Mouse (Mus musculus): ENCODE measurements around the gene Lgals4.
"Not testable (repeated sequence)": the region's sequence is repeated elsewhere in the genome, so short reads cannot be mapped to it uniquely, and the experiment has no call there.

Lgals4 gene

DNA sequence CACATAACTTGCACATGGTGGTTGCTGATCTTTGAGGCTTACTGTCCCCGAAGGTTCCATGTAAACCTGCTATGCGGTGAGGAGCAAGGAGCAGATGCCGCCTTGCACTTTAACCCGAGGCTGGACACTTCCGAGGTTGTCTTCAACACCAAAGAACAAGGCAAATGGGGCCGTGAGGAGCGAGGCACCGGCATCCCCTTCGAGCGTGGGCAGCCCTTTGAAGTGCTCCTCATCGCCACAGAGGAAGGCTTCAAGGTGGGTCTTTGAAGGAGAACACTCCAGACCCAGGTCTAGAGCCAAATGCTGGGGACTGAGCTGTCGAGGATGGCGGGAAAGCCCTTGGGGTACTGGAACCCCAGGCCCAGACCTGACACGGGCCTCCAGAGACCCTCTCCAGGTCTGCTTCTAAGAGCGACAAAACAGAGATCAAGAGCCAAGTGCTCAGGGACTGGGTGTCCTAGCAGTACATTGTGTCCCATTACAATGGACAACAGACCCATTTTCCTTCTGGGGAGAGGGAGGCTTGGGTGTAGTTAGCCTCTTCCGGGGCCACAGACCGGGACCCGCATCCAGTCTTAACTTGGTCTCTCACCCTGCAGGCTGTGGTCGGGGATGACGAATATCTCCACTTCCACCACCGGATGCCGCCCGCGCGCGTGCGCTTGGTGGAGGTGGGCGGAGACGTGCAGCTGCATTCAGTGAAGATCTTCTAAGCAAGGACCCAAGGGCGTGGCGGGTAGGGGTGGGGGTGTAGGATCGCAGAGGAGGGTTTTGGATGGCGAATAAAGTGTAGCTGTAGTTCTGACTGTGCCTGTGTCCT, 32.0 kb downstream of the Lgals4 start:
- DNase-seq (ENCODE audit: low spot score) = peak; percentile 75

DNA sequence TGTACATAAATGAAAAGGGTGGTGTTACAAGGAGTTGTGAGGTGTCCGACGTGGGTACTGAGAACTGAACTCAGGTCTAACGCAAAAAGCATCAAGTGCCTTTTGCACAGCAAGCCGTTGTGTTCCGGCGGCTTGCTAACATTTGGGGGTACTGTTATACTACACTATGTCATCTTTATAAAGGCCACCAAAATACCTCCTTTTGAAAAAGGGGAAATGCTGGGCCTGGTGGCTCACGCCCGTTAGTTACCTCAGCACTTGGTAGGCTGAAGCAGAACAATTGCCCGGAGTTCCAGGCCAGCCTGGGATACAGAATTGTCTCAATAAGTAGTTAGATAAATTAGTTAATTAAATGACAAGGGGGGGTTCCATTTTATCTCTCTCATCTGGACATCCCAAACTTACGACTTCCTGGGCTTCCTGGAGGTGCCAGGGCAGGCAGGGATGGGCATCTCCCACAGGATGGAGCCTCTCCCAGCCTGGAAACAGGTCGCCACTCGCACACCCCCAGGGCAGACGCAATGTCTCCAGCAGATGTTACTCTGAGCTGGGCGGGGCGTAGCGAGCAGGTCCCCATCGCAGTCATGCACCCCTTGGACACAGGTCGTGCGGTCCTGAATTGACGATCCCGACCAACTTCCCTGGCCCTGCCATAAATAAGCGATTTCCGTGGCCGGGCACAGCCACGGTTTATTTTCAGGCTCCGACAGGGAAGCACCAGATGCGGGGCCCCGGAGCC, 33.3 kb downstream of the Lgals4 start:
- DNase-seq (ENCODE audit: low spot score) = no peak

DNA sequence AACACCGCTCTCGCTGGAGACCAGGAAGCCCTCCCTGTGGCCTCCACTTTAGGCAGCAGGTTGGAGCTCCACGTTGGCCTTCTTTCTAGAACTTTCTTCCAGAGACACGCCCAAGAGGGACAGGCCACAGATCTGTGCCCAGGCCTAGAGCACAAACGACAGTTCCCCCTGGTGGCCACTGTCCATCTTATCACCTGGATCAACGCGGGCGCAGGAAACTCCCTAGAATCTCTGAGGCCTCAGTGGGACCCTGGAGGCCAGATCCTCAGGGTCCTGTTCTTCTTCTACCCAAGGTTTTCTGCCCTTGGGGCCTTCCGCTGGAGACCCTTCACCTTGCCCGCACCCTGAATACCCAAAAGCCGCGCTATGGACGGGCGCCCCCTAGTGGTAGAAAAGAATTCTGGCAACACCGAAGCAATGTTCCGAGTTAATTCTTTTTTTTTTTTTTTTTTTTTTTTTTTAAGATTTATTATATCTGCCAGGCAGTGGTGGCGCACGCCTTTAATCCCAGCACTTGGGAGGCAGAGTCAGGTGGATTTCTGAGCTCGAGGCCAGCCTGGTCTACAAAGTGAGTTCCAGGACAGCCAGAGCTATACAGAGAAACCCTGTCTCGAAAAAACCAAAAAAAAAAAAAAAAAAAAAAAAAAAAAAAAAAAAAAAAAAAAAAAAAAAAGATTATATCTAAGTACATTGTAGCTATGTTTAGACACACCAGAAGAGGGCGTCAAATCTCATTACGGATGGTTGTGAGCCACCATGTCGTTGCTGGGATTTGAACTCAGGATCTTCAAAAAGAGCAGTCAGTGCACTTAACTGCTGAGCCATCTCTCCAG, 34.1 kb downstream of the Lgals4 start:
- peak; percentile 78 for DNase-seq (ENCODE audit: low spot score)

DNA sequence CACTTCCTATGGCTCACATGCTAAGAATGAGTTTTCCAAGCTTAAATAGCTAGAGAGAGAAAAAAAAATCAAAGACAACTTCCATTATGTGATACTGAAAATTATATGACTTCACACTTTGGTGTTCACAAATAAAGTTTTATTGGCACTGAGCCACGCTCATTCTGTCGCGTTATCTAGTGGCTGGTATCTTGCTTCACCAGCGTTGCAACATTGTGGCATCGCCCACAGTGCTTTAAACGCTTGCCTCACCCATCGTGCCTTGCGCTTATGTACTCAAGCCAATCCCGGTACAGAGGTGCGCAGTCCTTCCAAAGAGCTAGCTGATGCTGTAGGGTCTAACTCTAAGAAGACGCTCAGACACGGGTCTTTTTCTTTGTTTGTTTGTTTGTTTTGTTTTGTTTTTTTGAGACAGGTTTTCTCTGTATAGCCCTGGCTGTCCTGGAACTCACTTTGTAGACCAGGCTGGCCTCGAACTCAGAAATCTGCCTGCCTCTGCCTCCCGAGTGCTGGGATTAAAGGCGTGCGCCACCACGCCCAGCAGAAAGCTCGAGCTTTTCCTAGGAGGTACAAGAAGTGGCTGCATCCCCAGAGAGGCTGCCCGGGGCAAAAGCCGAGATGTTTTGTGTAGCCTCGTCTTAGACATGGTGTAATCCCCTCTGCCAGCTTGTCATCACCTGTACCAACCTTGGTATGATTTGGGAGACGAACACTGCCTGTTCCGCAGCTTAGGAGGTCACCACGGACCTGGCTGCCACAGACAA, 37.4 kb downstream of the Lgals4 start:
- no peak for DNase-seq (ENCODE audit: low spot score)

DNA sequence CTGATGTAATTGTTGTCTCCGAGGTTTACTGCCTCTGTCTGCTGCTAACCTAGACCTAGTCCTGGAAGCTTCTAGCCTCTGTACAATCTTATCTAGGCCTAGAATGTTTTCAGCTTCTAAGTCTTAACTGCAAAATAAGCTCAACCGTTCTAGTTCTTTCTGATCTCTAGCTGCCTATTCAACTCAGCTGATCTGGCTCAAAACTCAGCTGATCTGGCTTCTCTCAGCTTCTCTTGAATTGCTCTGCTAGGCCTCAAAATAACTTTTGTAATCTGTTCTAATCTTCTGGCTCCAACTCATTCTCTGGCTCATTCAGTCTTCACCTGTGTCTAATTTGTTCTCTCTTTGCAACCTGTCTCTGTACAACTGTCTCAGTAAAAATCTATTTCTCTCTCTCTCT, 40.9 kb downstream of the Lgals4 start:
- no peak for DNase-seq (ENCODE audit: low spot score)

DNA sequence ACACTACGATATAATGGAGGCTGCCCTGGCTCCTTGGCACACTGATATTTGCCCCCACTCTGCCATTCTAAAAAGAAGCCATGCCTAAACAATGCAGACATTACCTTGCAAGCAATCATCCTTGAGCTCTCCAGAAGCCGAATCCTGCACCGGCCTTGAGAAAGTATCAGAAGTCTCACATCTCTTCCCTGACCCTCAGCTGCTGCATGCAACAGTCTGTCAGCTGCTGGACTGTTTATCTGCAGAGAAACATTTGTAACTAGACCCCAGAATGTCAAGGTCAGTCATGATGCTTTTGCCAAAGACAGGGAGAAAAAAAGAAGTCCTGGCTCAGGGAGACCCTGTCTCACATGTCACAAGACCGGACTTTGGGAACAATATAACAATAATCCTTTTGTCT, 42.4 kb downstream of the Lgals4 start:
- DNase-seq (ENCODE audit: low spot score) = no peak

DNA sequence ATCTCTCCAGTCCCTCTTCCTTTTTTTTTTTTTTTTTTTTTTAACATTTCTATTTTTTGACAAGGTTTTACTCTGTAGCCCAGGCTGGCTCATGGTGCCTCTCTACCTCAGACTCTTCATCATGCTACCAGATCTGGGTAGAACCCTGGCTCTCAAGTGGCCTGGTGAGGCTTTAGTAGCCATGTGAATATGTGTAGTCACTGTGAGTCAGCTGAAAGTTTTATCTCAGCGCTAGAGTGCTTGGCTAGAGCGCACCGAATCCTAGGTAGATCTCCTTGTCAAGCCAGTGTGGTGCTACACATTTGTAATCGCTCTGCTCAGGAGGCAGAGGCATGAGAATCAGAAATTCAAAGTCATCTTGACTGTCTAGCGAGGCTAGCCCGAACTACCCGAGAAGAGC, 43.5 kb downstream of the Lgals4 start:
- peak; percentile 66 for DNase-seq (ENCODE audit: low spot score)

DNA sequence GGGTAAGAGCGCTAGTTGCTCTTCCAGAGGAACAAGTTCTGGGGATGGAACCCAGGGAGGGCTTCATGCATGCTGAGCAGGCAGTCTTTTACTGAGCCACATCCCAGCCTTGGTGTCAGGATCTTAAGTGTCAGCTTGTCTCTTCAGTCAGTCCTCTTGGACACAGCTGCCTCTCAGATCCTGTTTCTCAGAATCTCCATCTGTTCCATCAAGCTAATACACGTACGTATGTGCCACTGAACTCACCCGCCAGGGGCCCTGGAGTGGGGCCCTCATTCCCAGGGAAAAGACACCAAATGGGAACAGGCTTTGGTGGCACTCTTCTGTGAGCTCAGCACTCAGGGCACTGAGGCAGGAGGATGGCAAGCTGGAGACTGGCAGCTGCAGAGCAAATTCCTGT, 44.2 kb downstream of the Lgals4 start:
- DNase-seq (ENCODE audit: low spot score) = no peak

DNA sequence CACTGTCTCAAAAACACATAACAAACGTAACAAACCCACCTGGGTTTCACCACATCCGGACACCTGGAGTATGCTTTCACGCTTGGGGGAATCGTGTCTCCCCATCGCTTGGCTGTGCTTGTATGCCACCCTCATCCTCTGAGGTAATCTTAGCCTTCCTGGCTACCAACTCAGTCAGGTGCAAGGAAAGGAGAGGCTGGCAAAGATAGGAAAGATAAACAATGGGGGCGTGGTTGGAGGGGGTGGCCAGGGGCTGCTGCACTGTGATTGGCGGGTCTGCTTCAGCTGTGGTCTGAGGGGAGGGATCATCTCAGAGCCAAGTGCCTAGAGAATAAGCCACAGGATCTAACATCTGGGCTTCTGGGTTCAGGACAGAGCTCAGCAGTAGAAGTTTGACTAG, 46.0 kb downstream of the Lgals4 start:
- no peak for DNase-seq (ENCODE audit: low spot score)

DNA sequence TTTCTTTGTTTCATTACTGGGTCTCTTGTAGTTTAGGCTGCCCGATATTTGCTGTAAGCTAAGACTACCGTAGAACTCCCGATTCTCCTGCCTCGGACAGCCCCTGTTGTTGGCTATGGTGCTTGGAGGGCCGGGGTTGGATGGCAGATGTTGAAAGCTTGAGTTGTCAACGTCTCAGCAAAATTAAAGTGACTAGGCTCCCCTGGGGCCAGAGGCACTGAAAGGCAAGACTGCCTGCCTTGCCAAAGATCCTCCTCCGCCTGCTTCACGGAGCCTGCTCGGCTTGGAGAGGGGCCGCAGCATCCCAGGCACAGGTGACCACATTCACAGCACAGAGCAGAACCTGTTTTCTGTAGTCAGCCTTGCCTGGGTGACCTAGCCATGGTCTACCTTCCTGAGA, 46.9 kb downstream of the Lgals4 start:
- DNase-seq (ENCODE audit: low spot score) = no peak

DNA sequence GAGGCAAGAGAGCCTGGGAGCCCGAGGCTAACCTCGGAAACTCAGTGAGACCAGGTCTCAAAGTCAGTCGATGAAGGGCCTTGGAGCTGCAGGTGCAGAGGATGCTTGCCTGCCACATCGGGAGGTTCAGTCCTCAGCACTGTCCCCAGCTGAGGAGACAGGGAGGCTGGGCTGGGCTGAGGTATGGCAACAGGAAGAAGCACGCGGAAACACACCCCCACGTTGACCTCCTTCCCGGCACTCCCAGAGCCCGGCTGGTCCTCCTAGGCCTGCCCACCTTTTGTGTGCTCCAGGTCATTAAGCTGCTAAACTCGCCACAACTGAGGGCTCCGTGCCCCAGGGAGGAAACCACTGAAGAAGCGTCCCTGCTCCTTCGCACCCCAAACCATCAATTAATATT, 47.5 kb downstream of the Lgals4 start, which contains the start of gene Capn12:
Gene Capn12, plus strand, starts transcription at position 224 of the 400 bp plus-strand sequence.
- DNase-seq (ENCODE audit: low spot score) = no peak

DNA sequence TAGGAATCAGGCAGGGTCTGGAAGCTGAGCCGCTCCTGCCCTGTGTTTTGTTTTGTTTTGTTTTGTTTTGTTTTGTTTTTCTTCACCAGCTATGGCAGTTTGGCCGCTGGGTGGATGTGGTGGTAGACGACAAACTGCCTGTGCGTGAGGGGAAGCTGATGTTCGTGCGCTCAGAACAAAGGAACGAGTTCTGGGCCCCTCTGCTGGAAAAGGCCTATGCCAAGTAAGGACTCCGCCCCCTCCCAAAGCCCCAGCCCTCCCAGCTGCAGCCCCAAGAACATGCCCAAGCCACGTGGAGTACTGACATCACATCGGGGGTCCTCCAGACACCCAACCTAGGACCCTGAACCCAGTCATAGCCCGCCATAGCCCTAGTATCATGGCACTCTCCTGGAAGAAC, 49.4 kb downstream of the Lgals4 start:
- DNase-seq (ENCODE audit: low spot score) = no peak

DNA sequence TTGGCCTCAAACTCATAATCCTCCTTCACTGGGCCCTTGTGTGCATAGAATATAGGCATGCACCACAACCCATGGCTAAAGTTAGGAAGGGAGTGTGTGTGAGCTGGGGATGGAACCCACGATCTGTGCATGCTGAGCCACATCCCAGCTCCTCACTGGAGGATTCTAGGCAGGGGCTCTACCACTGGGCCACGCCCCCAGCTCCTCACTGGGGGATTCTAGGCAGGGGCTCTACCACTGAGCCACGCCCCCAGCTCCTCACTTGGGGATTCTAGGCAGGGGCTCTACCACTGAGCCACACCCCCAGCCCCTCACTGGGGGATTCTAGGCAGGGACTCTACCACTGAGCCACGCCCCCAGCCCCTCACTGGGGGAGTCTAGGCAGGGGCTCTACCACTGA, 50.0 kb downstream of the Lgals4 start:
- not testable (repeated sequence) for DNase-seq (ENCODE audit: low spot score)

DNA sequence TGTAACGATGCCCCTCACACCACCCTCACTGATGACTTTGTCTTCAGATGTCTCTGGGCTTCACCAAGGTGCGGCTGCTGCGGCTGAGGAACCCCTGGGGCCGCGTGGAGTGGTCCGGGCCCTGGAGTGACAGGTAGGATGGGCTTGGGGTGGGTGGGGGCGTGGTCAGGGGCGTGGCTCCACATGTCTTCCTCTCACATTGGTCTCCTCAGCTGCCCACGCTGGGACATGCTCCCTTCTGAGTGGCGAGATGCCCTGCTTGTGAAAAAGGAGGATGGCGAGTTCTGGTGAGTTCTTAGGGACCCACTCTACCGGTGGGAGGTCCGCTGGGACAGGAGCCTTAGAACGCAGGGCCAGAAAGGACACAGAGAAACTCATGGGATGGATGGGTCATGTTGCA, 52.8 kb downstream of the Lgals4 start:
- no peak for DNase-seq (ENCODE audit: low spot score)

DNA sequence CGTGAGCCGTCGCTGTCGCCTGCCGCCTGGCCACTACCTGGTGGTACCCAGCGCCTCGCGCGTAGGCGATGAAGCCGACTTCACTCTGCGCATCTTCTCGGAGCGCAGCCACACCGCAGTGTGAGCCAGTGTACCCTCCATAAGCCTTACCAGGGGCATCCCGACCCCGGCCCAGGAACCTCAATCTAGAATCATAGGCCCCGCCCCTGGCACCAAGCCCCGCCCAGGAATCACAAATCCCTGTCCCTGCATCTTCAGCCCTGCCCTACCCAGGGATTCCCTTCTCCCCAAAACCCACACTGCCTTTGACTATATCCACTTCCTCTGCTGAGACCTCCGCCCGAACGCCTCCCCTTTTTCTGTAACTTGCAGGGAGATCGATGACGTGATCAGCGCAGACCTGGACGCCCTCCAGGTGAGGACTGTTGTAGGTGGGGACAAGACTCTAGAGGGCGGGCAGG, 55.1 kb downstream of the Lgals4 start:
- no peak for DNase-seq (ENCODE audit: low spot score)

All from c-Kit-positive CD71-positive TER-119-positive erythroid progenitor cells, embryonic 14.5 days (primary cell).